Mouse (Mus musculus) limb, embryonic 14.5 days (tissue): Measurements from ENCODE around the gene Trio. TPM values are rescaled to one million over a fixed set of nuclear protein-coding genes. Genes with fewer than 3 reads are reported as not detected.

Source experiments
- ATAC-seq: fragments of 200-750 bp; cut with Nextera tagmentation; 2 replicates; pipeline ENCODE4 v1.8.0; 2017; ENCODE audit warnings: low read depth, moderate number of reproducible peaks, moderate TSS enrichment; ENCODE audit not compliant: low FRiP score
- DNase-seq: peaks from one replicate; pipeline ENCODE4 v3.0.0-alpha.2; 2015; ENCODE audit warnings: low spot score
- H3K27ac ChIP-seq: fragments of 300-500 bp; sonication (generic); replicated peaks from 2 replicates; pipeline ENCODE4 v1.5.1; 2014; ENCODE audit warnings: low read depth, mild to moderate bottlenecking, low read length, moderate library complexity, mixed read lengths
- H3K27me3 ChIP-seq: fragments of 300-500 bp; sonication (generic); 2 replicates; pipeline ENCODE4 v1.6.1; 2014; ENCODE audit warnings: low read length, mixed read lengths; ENCODE audit not compliant: control insufficient read depth, insufficient read depth
- H3K36me3 ChIP-seq: fragments of 300-500 bp; sonication (generic); 2 replicates; pipeline ENCODE4 v1.6.1; 2014; ENCODE audit warnings: mild to moderate bottlenecking, low read length, moderate library complexity, mixed read lengths; ENCODE audit not compliant: control insufficient read depth, insufficient read depth
- H3K4me1 ChIP-seq: fragments of 300-500 bp; sonication (generic); 2 replicates; pipeline ENCODE4 v1.6.1; 2014; ENCODE audit warnings: antibody characterized with exemption, low read length, mixed read lengths; ENCODE audit not compliant: control insufficient read depth, insufficient read depth
- H3K4me2 ChIP-seq: fragments of 300-500 bp; sonication (generic); replicated peaks from 2 replicates; pipeline ENCODE4 v1.6.1; 2014; ENCODE audit warnings: low read depth, mild to moderate bottlenecking, low read length, moderate library complexity; ENCODE audit not compliant: severe bottlenecking
- H3K4me3 ChIP-seq: fragments of 300-500 bp; sonication (generic); replicated peaks from 2 replicates; pipeline ENCODE4 v1.5.1; 2014; ENCODE audit warnings: low read length
- H3K9ac ChIP-seq: fragments of 300-500 bp; sonication (generic); 2 replicates; pipeline ENCODE4 v1.6.1; 2014; ENCODE audit warnings: mild to moderate bottlenecking, low read depth, low read length, moderate library complexity; ENCODE audit not compliant: severe bottlenecking
- H3K9me3 ChIP-seq: fragments of 300-500 bp; sonication (generic); 2 replicates; pipeline ENCODE4 v1.6.1; 2016; ENCODE audit warnings: low read length; ENCODE audit not compliant: control insufficient read depth
- POLR2A ChIP-seq: fragments of 200-500 bp; IDR thresholded peaks from 2 replicates; pipeline ENCODE4 v1.8.0; 2012; ENCODE audit warnings: inconsistent platforms, mild to moderate bottlenecking, moderate library complexity, borderline replicate concordance; ENCODE audit not compliant: insufficient read depth, insufficient read length; ENCODE audit errors: extremely low read depth
- WGBS: fragments of 180-500 bp; shearing (Covaris S2); extraction: QIAGEN DNeasy Blood & Tissue Kit; methylation state at CpG from one replicate; pipeline ENCODE4 v1.1.7; 2014; 5-methylcytosine and 5-hydroxymethylcytosine counted together
- polyA plus RNA-seq, 2 experiments: library from polyadenylated mRNA; depleted of rRNA in 1 of 2; stranded (reverse) in 1 of 2; unstranded in 1 of 2; fragments of >200 nt; fragmentation: Nextera tagmentation in 1 of 2; extraction: Ambion mirVana in 1 of 2; gene quantifications; 2 replicates each; pipeline versions ENCODE4 v1.2.1 to v1.2.3; 2012 to 2014

Trio gene
- polyA plus RNA-seq, 2 experiments: 78.7 to 230 TPM

- Histone ChIP-seq H3K4me2 (no peak overlapping the region), H3K9ac (no peak overlapping the region), H3K27ac (no peak overlapping the region), H3K4me3 (no peak overlapping the region), H3K4me1 (peaks cover 29% of the 10 kb centered on the region), H3K9me3 (no peaks in the 10 kb centered on the region), H3K27me3 (no peaks in the 10 kb centered on the region), H3K36me3 (no peaks in the 10 kb centered on the region)
- 94% methylated on average over 11 of the region's 11 CpGs for WGBS
- DNase-seq: no peak
- no peak for TF ChIP-seq POLR2A
- no peak for ATAC-seq
These were observed 80.8 kb downstream of the Trio start for GRCm38 (mm10) chr15:27944898-27945297.

DNA sequence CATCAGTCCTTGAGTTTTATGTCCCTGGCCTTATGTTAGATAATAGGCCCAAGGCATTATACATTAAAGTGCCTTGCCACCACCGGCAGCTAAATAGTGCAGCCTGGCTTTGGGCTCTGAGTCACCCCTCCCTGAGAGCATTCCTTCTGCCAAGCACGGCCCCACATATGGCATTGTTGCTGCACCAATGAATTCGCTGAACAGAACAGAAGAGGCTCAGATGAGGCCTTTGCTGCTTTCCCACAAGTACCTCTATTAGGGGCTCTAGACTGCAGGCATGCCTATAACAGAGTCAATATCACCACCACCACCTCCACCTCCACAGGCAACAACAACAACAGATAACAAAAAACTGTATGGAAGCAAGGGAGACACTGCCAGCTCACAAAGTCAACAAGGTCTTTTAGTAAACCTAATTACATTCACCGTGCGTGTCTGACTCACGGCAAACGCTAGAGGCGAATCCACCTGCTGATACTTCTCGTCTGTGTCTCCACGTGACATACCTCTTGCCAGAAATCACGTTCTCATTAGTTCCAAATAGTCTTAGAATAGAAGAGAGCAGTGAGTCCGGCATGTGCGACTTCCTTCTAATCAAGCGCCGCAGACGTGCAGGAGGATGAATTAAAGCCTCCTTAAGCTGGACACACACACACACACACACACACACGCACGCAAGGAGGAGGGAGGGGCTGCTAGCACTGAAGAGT, 82.0 kb downstream of the Trio start:
- H3K9me3 ChIP-seq: no peaks in the 10 kb centered on the region
- WGBS: 49% methylated on average over 18 of the region's 18 CpGs
- no peak overlapping the region for H3K4me2 ChIP-seq
- peaks cover 29% of the 10 kb centered on the region for H3K4me1 ChIP-seq
- DNase-seq: no peak
- no peak overlapping the region for H3K4me3 ChIP-seq
- 0 out of 2 replicates have a peak, but pooled peaks have one; percentile 32 for ATAC-seq
- no peaks in the 10 kb centered on the region for H3K27me3 ChIP-seq
- H3K9ac ChIP-seq: no peak overlapping the region
- TF ChIP-seq POLR2A: no peak
- no peak overlapping the region for H3K27ac ChIP-seq
- H3K36me3 ChIP-seq: no peaks in the 10 kb centered on the region

GRCm38 (mm10) chr15:27942148-27942847, 83.3 kb downstream of the Trio start:
- Histone ChIP-seq H3K9ac (no peak overlapping the region), H3K4me2 (no peak overlapping the region), H3K36me3 (no peaks in the 10 kb centered on the region), H3K4me3 (no peak overlapping the region), H3K27me3 (no peaks in the 10 kb centered on the region), H3K4me1 (peaks cover 37% of the 10 kb centered on the region), H3K27ac (no peak overlapping the region), H3K9me3 (no peaks in the 10 kb centered on the region)
- no peak for TF ChIP-seq POLR2A
- WGBS: 79% methylated on average over 11 of the region's 11 CpGs
- ATAC-seq (no peak), DNase-seq (no peak)

GRCm38 (mm10) chr15:27941441-27941840, 84.2 kb downstream of the Trio start:
- Histone ChIP-seq H3K27me3 (no peaks in the 10 kb centered on the region), H3K36me3 (no peaks in the 10 kb centered on the region), H3K9me3 (no peaks in the 10 kb centered on the region), H3K4me2 (no peak overlapping the region), H3K9ac (no peak overlapping the region), H3K27ac (no peak overlapping the region), H3K4me1 (peaks cover 45% of the 10 kb centered on the region), H3K4me3 (no peak overlapping the region)
- DNase-seq (no peak), ATAC-seq (no peak)
- 86% methylated on average over 8 of the region's 8 CpGs for WGBS
- TF ChIP-seq POLR2A: no peak

DNA sequence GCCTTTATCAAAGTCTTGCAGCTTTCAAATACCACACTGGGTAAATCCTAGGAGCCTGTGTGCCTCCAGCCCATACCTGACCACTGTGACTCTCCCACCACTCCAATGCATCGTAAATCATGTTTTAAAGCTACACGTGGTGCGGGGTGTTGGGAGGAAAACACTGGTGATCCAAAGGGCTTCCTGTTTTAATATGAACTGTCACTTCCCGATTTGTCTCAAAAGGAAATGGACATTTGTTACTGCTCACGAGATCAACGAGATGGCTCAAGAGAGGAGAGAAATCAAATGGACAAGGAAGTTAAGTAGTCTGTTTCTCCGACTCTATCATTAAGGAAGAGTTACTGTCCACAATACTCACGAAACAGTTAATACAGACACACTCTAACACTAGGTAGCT, 84.6 kb downstream of the Trio start:
- peaks cover 48% of the 10 kb centered on the region for H3K4me1 ChIP-seq
- ATAC-seq (no peak), DNase-seq (no peak)
- no peaks in the 10 kb centered on the region for H3K27me3 ChIP-seq
- TF ChIP-seq POLR2A: no peak
- H3K4me3 ChIP-seq: no peak overlapping the region
- H3K9me3 ChIP-seq: no peaks in the 10 kb centered on the region
- no peak overlapping the region for H3K27ac ChIP-seq
- no peaks in the 10 kb centered on the region for H3K36me3 ChIP-seq
- 43% methylated on average over 8 of the region's 8 CpGs for WGBS
- no peak overlapping the region for H3K9ac ChIP-seq
- no peak overlapping the region for H3K4me2 ChIP-seq
